Mouse (Mus musculus) 3T3-L1 (cell line): ENCODE measurements around the gene Pla2g4c.

ENCODE experiments used
- DNase-seq: peaks from one replicate; pipeline ENCODE4 v3.0.0-alpha.2; 2015; ENCODE audit warnings: low read depth, low spot score

Pla2g4c gene

GRCm38 (mm10) chr7:13355943-13356342, 31.5 kb downstream of the Pla2g4c start:
- no peak for DNase-seq

GRCm38 (mm10) chr7:13380588-13380987, 56.1 kb downstream of the Pla2g4c start:
- DNase-seq, result no peak

DNA sequence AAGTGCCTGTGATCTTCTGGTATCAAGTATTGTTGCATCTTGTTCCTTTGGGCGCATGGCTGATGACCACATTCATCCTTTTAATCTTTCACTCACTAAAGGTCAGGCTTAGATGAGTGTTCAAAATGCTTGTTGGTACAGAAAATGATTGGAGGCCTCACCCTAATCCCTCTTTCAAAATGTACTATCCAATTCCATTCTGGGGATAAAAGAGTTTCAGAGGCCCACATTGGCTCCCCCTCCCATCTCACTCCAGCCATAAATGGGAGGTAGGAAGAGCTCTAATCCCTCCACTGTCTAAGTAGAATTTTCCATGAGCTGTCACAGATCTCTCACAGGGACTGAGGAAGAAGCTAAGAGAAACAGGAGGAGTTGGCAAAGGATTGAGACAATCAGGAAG, 73.4 kb downstream of the Pla2g4c start, which contains the start of gene Cabp5:
TSS of gene Cabp5 (plus strand) at position 301 of the 400 bp plus-strand sequence.
- DNase-seq, result no peak
